Mouse (Mus musculus) lung, postnatal 0 days (tissue): ENCODE data around the gene Id3. TPM values are rescaled to one million over a fixed set of nuclear protein-coding genes. Genes with fewer than 3 reads are reported as not detected.

Source experiments
- ATAC-seq: fragments of 200-750 bp; cut with Nextera tagmentation; 2 replicates; pipeline ENCODE4 v1.8.0; 2017; ENCODE audit warnings: moderate library complexity
- DNase-seq: peaks from one replicate; pipeline ENCODE4 v3.0.0-alpha.2; 2016; ENCODE audit warnings: low spot score
- H3K27ac ChIP-seq: fragments of 300-500 bp; sonication (generic); 2 replicates; pipeline ENCODE4 v1.5.1; 2014; ENCODE audit warnings: antibody characterized with exemption, mild to moderate bottlenecking, low read length, mixed read lengths
- H3K27me3 ChIP-seq: fragments of 300-500 bp; sonication (generic); replicated peaks from 2 replicates; pipeline ENCODE4 v1.6.1; 2014; ENCODE audit warnings: low read length, mixed read lengths; ENCODE audit not compliant: insufficient read depth
- H3K36me3 ChIP-seq: fragments of 300-500 bp; sonication (generic); 2 replicates; pipeline ENCODE4 v1.6.1; 2014; ENCODE audit warnings: low read length, mixed read lengths; ENCODE audit not compliant: insufficient read depth
- H3K4me1 ChIP-seq: fragments of 300-500 bp; sonication (generic); 2 replicates; pipeline ENCODE4 v1.6.1; 2014; ENCODE audit warnings: antibody characterized with exemption, low read depth, low read length, mixed read lengths; ENCODE audit not compliant: insufficient read depth
- H3K4me2 ChIP-seq: fragments of 300-500 bp; sonication (generic); replicated peaks from 2 replicates; pipeline ENCODE4 v1.6.1; 2014; ENCODE audit warnings: low read depth, mild to moderate bottlenecking, low read length, moderate library complexity, mixed read lengths
- H3K4me3 ChIP-seq: fragments of 300-500 bp; sonication (generic); 2 replicates; pipeline ENCODE4 v1.5.1; 2014; ENCODE audit warnings: low read depth, low read length
- H3K9ac ChIP-seq: fragments of 300-500 bp; sonication (generic); replicated peaks from 2 replicates; pipeline ENCODE4 v1.6.1; 2014; ENCODE audit warnings: low read depth, mild to moderate bottlenecking
- H3K9me3 ChIP-seq: fragments of 300-500 bp; sonication (generic); 2 replicates; pipeline ENCODE4 v1.6.1; 2016; ENCODE audit warnings: low read length, mixed read lengths
- CTCF ChIP-seq: IDR thresholded peaks from 2 replicates; pipeline ENCODE4 v1.5.1; 2016; ENCODE audit warnings: antibody characterized with exemption, mild to moderate bottlenecking
- EP300 ChIP-seq: IDR thresholded peaks from 2 replicates; pipeline ENCODE4 v1.6.1; 2016; ENCODE audit warnings: antibody characterized with exemption, mild to moderate bottlenecking, control low read depth
- WGBS: fragments of 180-500 bp; shearing (Covaris S2); extraction: QIAGEN DNeasy Blood & Tissue Kit; methylation state at CpG from one replicate; pipeline ENCODE4 v1.1.7; 2014; 5-methylcytosine and 5-hydroxymethylcytosine counted together
- polyA plus RNA-seq: library from polyadenylated mRNA; unstranded; fragments of >200 nt; fragmentation: Nextera tagmentation; extraction: Ambion mirVana; gene quantifications from 2 replicates; pipeline ENCODE4 v1.2.1, GENCODE M21; 2015

Id3 gene
- polyA plus RNA-seq, 1 experiment from 2014 or later = 477 TPM

DNA sequence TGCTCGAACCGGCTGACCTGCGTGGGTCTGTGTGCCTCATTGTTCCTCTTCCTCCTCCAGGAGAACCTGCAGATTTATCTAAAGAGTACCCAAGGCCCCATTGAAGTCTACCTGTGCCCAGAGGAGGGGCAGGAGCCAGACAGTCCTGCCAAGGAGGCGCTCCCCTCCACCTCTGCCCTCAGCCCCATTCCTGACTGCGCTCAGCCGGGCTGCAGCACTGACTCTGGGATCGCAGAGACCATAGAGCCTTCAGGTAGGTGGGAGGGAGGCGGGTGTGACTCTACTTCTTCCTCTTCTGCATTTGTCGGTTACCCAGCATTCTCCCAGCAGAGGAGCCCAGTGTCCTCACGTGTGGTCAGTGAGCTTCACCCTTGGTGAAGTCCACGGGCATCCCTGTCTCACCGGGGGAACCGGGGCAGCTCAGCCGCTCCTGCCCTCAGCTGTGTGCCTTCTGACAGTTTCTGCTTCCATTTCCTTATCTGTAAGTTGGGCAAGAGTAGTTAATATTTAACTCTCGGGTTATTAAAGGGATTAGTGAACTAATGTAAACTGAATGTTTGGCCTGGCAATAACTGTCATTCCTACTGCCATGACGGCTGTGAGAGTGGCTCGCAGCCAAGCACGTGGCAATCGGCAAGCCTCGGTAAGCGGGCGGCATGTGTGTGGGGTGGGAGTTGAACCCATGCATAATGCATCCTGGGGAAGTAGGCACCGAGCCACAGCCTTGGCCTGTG, 43.6 kb downstream of the Id3 start:
- H3K9ac ChIP-seq = no peak overlapping the region; the same call in 1 of the 2 replicates
- H3K9me3 ChIP-seq = no peaks in the 10 kb centered on the region
- H3K36me3 ChIP-seq = no peaks in the 10 kb centered on the region
- H3K4me2 ChIP-seq = peak overlapping the region; percentile 38
- ATAC-seq = peak; percentile 68
- no peak for TF ChIP-seq CTCF
- TF ChIP-seq EP300 = peak; percentile 84
- peak; percentile 93 for DNase-seq
- peaks cover 9% of the 10 kb centered on the region; the same call in 1 of the 2 replicates for H3K4me1 ChIP-seq
- no peaks in the 10 kb centered on the region for H3K27me3 ChIP-seq
- WGBS = 52% methylated on average over 23 of the region's 23 CpGs
- H3K27ac ChIP-seq = peak overlapping the region; percentile 90
- H3K4me3 ChIP-seq = no peak overlapping the region

DNA sequence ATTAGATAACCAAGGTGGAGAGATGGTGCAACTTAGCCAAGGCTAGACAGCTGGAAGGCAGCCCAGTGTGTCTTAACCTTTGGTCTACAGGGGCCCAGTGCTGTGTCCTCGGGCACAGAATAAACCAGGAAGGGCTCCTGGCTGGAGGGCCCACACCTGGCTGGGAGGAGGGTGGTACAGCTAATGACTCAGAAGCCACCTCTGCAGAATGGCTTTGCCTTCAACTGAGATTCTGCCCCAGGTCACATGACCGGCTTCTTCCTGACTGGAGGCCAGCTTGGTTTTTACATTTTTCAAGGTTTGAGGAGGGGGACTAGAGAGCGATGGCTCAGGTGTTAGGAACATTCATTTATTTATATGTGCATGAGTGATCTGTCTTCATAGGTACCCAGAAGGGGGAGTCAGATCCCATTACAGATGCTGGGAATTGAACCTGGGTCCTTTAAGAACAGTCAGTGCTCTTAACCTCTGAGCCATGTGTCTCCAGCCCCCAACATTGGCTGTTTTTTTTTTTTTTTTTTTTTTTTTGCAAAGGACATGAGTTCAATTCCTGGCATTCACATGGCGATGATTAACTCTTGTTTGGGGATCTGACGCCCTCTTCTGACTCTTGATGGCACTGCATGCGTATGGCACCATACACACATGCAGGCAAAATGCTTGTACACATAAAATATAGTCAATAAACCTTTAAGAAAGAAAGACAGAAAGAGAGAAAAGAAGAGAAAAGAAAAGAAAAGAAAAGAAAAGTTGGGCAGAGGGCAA, 45.9 kb downstream of the Id3 start:
- DNase-seq (no peak), ATAC-seq (no peak)
- no peak overlapping the region for H3K4me2 ChIP-seq
- no peak overlapping the region for H3K27ac ChIP-seq
- peaks cover 9% of the 10 kb centered on the region; the same call in 1 of the 2 replicates for H3K4me1 ChIP-seq
- H3K9ac ChIP-seq = no peak overlapping the region
- H3K9me3 ChIP-seq = no peaks in the 10 kb centered on the region
- TF ChIP-seq CTCF (peak; percentile 62), EP300 (no peak)
- H3K4me3 ChIP-seq = no peak overlapping the region
- WGBS = 78% methylated on average over 6 of the region's 6 CpGs
- H3K27me3 ChIP-seq = no peaks in the 10 kb centered on the region
- H3K36me3 ChIP-seq = no peaks in the 10 kb centered on the region

DNA sequence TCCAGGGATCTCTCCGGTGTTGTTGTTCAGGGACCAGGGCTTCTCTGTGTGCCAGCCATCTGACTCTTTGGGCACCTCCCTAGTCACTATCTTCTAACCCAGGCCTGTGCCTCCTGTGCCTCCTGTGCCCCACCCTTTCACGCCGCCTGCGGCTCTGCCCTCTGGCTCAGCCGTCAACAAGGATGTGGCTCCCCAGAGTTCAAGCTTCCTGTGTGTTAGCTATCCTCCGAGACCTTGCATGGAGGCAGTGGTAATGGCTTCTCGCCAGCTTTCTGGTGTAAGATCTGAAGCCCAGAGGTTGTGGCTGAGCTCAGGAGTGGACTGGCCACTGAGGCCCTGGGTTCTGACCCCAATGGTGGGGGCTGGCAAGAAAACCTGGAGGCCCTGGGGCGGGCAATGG, 46.6 kb downstream of the Id3 start:
- Histone ChIP-seq H3K4me2 (no peak overlapping the region), H3K27ac (0 out of 2 replicates have a peak overlapping the region, but pooled peaks have one; percentile 27), H3K4me1 (peaks cover 9% of the 10 kb centered on the region; the same call in 1 of the 2 replicates), H3K36me3 (no peaks in the 10 kb centered on the region), H3K9me3 (no peaks in the 10 kb centered on the region), H3K4me3 (no peak overlapping the region), H3K9ac (no peak overlapping the region), H3K27me3 (no peaks in the 10 kb centered on the region)
- DNase-seq = peak; percentile 46
- WGBS = 55% methylated on average over 8 of the region's 8 CpGs
- peak; percentile 38 for ATAC-seq
- TF ChIP-seq CTCF = no peak

DNA sequence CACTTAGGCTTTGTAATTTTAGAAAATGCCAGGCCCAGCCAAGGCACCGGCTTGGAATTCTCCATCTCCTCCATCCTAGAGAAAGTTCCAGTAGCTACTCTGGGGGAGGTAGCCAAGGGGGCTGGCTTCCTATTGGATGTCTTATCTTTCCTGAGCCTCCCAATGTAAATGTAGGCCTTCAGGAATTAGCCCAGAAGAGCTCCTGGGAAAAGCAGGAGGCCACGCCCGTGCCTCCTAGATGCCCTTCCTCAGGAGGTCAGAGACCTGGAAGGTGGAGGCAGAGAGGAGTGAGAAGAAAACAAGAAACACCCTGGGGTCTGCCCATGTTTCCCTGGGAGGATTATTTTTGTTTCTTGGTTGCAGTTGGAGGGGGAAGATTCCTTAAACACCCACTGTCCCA, 50.3 kb downstream of the Id3 start:
- Histone ChIP-seq H3K27me3 (no peaks in the 10 kb centered on the region), H3K9ac (no peak overlapping the region), H3K27ac (peak overlapping the region; percentile 92), H3K4me3 (no peak overlapping the region), H3K9me3 (no peaks in the 10 kb centered on the region), H3K4me1 (no peaks in the 10 kb centered on the region), H3K4me2 (no peak overlapping the region), H3K36me3 (no peaks in the 10 kb centered on the region)
- WGBS = 50% methylated on average over 3 of the region's 3 CpGs
- ATAC-seq (no peak), DNase-seq (no peak)
- TF ChIP-seq EP300 (no peak), CTCF (no peak)

DNA sequence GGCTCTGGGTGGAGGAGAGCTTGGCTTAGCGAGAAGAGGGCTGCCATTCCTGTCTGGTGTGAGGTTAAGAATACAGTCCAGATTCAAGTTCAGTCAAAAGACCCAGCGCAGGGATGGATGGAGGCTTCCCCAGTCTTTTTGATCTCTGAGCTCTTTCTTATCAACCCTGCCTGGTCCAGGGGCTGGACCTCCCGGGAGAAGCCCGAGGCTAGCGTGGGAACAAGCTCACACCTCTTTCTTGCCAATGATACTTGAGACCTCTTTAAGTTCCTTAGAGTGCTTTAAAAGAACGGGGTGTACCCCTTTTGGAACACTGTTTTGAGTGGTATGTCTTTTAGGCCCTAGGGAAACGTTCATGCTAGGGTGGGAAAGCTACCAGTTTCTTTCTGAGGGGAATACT, 51.7 kb downstream of the Id3 start:
- Histone ChIP-seq H3K36me3 (no peaks in the 10 kb centered on the region), H3K4me3 (no peak overlapping the region), H3K27ac (peak overlapping the region; percentile 92), H3K4me1 (no peaks in the 10 kb centered on the region), H3K4me2 (no peak overlapping the region), H3K9ac (no peak overlapping the region), H3K27me3 (no peaks in the 10 kb centered on the region), H3K9me3 (no peaks in the 10 kb centered on the region)
- WGBS = 27% methylated on average over 7 of the region's 7 CpGs
- TF ChIP-seq EP300 = peak; percentile 99
- no peak for TF ChIP-seq CTCF
- DNase-seq = peak; percentile 81
- ATAC-seq = peak; percentile 85

Other genes with a start within 250 kb of the Id3 start
- 1.9 and 2.2 TPM in 2 replicates for gene Cnr2, start 248.1 kb upstream of the Id3 start, polyA plus RNA-seq
- gene Fuca1, start 222.8 kb upstream of the Id3 start, polyA plus RNA-seq = 107 and 131 TPM in 2 replicates
- 63.6 and 67.7 TPM in 2 replicates for gene Hmgcl, start 197.0 kb upstream of the Id3 start, polyA plus RNA-seq
- gene Gale, start 179.8 kb upstream of the Id3 start, polyA plus RNA-seq = 37.0 and 40.5 TPM in 2 replicates
- 103 and 115 TPM in 2 replicates for gene Lypla2, start 170.9 kb upstream of the Id3 start, polyA plus RNA-seq
- gene Pithd1, start 156.2 kb upstream of the Id3 start, polyA plus RNA-seq = 35.3 and 39.6 TPM in 2 replicates
- gene Eloa, start 121.7 kb upstream of the Id3 start, polyA plus RNA-seq = 25.6 and 26.8 TPM in 2 replicates
- 325 and 355 TPM in 2 replicates for gene Rpl11, start 90.1 kb upstream of the Id3 start, polyA plus RNA-seq
- gene E2f2, start 28.9 kb downstream of the Id3 start, polyA plus RNA-seq = 17.8 and 19.1 TPM in 2 replicates
- 5.4 and 5.5 TPM in 2 replicates for gene Asap3, start 62.9 kb downstream of the Id3 start, polyA plus RNA-seq
- 26.8 and 29.1 TPM in 2 replicates for gene Tcea3, start 104.2 kb downstream of the Id3 start, polyA plus RNA-seq
- 18.4 and 21.0 TPM in 2 replicates for gene Zfp46, start 141.2 kb downstream of the Id3 start, polyA plus RNA-seq
- 82.2 and 82.9 TPM in 2 replicates for gene Hnrnpr, start 167.4 kb downstream of the Id3 start, polyA plus RNA-seq